In the genomic region with DNA sequence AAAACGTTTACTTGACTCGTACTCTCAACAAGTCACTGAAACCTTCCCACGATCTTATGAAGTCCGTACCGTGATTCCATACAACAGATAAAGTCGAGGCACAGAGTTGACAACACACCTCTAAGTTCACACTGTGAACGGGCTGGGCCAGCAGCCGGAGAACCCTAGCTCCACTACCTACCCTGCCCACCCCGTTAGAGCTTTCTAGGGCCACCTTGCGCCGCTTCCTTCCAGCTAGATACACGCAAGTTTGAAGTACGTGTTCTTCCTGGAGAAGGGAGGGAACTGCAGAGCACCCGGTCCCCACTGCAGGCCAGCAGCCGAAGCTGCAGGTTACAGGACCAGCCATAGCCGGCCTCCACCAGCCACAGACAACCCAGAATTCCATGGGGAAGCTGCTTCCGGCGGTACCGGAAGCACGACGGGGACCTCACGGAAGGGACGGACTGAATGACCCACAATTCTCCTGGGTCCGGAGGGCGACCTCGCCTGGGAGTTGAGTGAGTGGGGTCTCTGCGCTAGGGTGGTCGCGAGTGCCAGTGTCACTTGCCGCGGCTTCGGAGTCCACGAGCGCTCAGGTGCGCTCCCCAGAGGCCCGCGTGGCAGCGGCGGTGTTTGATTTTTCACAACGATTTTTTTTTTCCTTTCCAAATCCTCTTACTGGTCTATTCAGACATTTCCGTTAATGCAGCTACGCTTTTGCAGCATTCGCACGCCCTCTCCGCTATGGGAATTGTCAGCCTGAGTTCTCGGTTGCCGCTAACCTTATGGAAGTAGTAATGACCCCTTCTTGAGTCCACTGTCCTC, we compare ENCODE assay signal across 8 mouse cellular contexts. TPM values are rescaled to one million over a fixed set of nuclear protein-coding genes. Genes with fewer than 3 reads are reported as not detected.
DNase-seq lines count a peak whose midpoint lies in the region; ATAC-seq and TF ChIP-seq lines count a peak whose summit lies in the region.

Gene Mtif2 (plus strand): TSS at position 421 of the 807 bp plus-strand sequence.

- peak; percentile 91 for DNase-seq in adrenal gland, postnatal 10 days
- DNase-seq in embryonic facial prominence, embryonic 11.5 days (ENCODE audit: low spot score): peak; percentile 89
- peak; percentile 82 to 85 for DNase-seq in left cerebral cortex, postnatal 36 days (ENCODE audit: low spot score in 2 of 2)
- peak; percentile 89 for DNase-seq in midbrain, embryonic 10.5 days (ENCODE audit: low spot score)
- DNase-seq in right cerebral cortex, postnatal 36 days (ENCODE audit: low spot score in 2 of 2): peak; percentile 67 to 71
- DNase-seq in urinary bladder, postnatal 4 days (ENCODE audit: low spot score in 2 of 2): peak; percentile 73 to 81

- H3K4me2 ChIP-seq in embryonic facial prominence, embryonic 11.5 days (ENCODE audit: low read depth, low read length): peak within 1 kb of the TSS; percentile 43
- peak within 1 kb of the TSS; percentile 64 for H3K4me2 ChIP-seq in intestine, postnatal 0 days (replicated peaks; ENCODE audit: low read depth)

- 0 out of 2 replicates have a peak within 1 kb of the TSS, but pooled peaks have one; percentile 5 for H3K27ac ChIP-seq in embryonic facial prominence, embryonic 11.5 days (replicated peaks; ENCODE audit: low read depth, low read length)
- peak within 1 kb of the TSS; percentile 81 for H3K27ac ChIP-seq in intestine, postnatal 0 days (ENCODE audit: low read depth, low read length)
- H3K27ac ChIP-seq in midbrain, embryonic 10.5 days (replicated peaks): peak within 1 kb of the TSS; percentile 95

- no peaks in the 10 kb centered on the region for H3K27me3 ChIP-seq in embryonic facial prominence, embryonic 11.5 days (ENCODE audit: control insufficient read depth, insufficient read depth, low read length)
- no peaks in the 10 kb centered on the region for H3K27me3 ChIP-seq in intestine, postnatal 0 days (replicated peaks; ENCODE audit: control insufficient read depth, insufficient read depth, low read length)
- no peaks in the 10 kb centered on the region for H3K27me3 ChIP-seq in midbrain, embryonic 10.5 days (ENCODE audit: low read depth, poor library complexity, severe bottlenecking)

- H3K9ac ChIP-seq in embryonic facial prominence, embryonic 11.5 days (replicated peaks; ENCODE audit: low read length): peak within 1 kb of the TSS; percentile 86
- peak within 1 kb of the TSS; percentile 84 for H3K9ac ChIP-seq in intestine, postnatal 0 days (ENCODE audit: low read depth, low read length)

- H3K4me3 ChIP-seq in embryonic facial prominence, embryonic 11.5 days (ENCODE audit: low read depth, low read length): peak within 1 kb of the TSS; percentile 69
- H3K4me3 ChIP-seq in intestine, postnatal 0 days (ENCODE audit: low read depth, low read length): peak within 1 kb of the TSS; percentile 76
- peak within 1 kb of the TSS; percentile 79 for H3K4me3 ChIP-seq in midbrain, embryonic 10.5 days

- no peaks in the 10 kb centered on the region for H3K36me3 ChIP-seq in embryonic facial prominence, embryonic 11.5 days (replicated peaks; ENCODE audit: control insufficient read depth, insufficient read depth, low read depth, low read length)
- H3K36me3 ChIP-seq in intestine, postnatal 0 days (ENCODE audit: control insufficient read depth, insufficient read depth): 0 out of 2 replicates have a peak, but pooled peaks cover 8% of the 10 kb centered on the region
- H3K36me3 ChIP-seq in midbrain, embryonic 10.5 days: peaks cover 14% of the 10 kb centered on the region

- peak; percentile 28; the same call in 1 of the 2 replicates for TF ChIP-seq CTCF in intestine, postnatal 0 days (IDR thresholded peaks at IDR 0.05; ENCODE audit: low read depth)

- H3K9me3 ChIP-seq in embryonic facial prominence, embryonic 11.5 days (replicated peaks; ENCODE audit: control insufficient read depth, low read length): no peaks in the 10 kb centered on the region
- no peaks in the 10 kb centered on the region for H3K9me3 ChIP-seq in intestine, postnatal 0 days (ENCODE audit: control insufficient read depth)
- no peaks in the 10 kb centered on the region for H3K9me3 ChIP-seq in midbrain, embryonic 10.5 days (replicated peaks)

- 3% methylated on average over 47 of the region's 47 CpGs for WGBS in embryonic facial prominence, embryonic 11.5 days
- 2% methylated on average over 47 of the region's 47 CpGs for WGBS in intestine, postnatal 0 days
- 1% methylated on average over 47 of the region's 47 CpGs for WGBS in midbrain, embryonic 10.5 days

- no peaks in the 10 kb centered on the region for H3K4me1 ChIP-seq in embryonic facial prominence, embryonic 11.5 days (ENCODE audit: control insufficient read depth, insufficient read depth, low read length)
- no peaks in the 10 kb centered on the region for H3K4me1 ChIP-seq in intestine, postnatal 0 days (replicated peaks; ENCODE audit: control insufficient read depth, insufficient read depth, low read length)
- peaks cover 18% of the 10 kb centered on the region for H3K4me1 ChIP-seq in midbrain, embryonic 10.5 days

- intact Hi-C loops in left cerebral cortex, postnatal 36 days (cut with DNase I): loop anchor here (5.0 kb wide), 1 partner anchor 166 kb away; the partner anchor contains the start of gene Rtn4

- ATAC-seq in embryonic facial prominence, embryonic 11.5 days (replicated peaks; ENCODE audit: insufficient number of reproducible peaks, low FRiP score, low TSS enrichment, low read depth): peak; percentile 90
- peak; percentile 95 for ATAC-seq in granulocyte monocyte progenitor cell, adult 5-6 weeks (replicated peaks; ENCODE audit: poor library complexity, severe bottlenecking)
- ATAC-seq in intestine, postnatal 0 days: peak; percentile 98

RNA-seq across cellular contexts. Expression of gene Mtif2, which starts in this region (rescaled TPM):
- total RNA-seq in adrenal gland, postnatal 10 days (2021): 10 to 100 TPM; 56.5 to 67.2 TPM
- 32.8 and 33.0 TPM in 2 replicates for polyA plus RNA-seq in embryonic facial prominence, embryonic 11.5 days (2014; fragmentation: Nextera tagmentation; extraction: Ambion mirVana)
- total RNA-seq in granulocyte monocyte progenitor cell, adult 5-6 weeks (2014; fragmentation: Nextera tagmentation): 26.6 and 36.1 TPM in 2 replicates
- 59.9 and 69.5 TPM in 2 replicates for total RNA-seq in granulocyte monocyte progenitor cell, adult 5-6 weeks (2017)
- 19.9 and 30.0 TPM in 2 replicates for polyA plus RNA-seq in intestine, postnatal 0 days (2015; fragmentation: Nextera tagmentation; extraction: Ambion mirVana)
- total RNA-seq in left cerebral cortex, postnatal 36 days (2021): 10 to 100 TPM; 32.8 to 37.4 TPM
- polyA plus RNA-seq in midbrain, embryonic 10.5 days (2016; fragmentation: Nextera tagmentation; extraction: Ambion mirVana): 46.6 and 56.7 TPM in 2 replicates

Comparison
In these comparisons a context has a peak if more than half of its experiments do, and no peak if none do; other contexts are left out.
1. Peak in every context shown above with its lines: DNase-seq, ATAC-seq, H3K4me3 ChIP-seq and H3K27ac ChIP-seq.
2. H3K27ac ChIP-seq: peak in every context shown above with its lines; median percentile 95 in midbrain, embryonic 10.5 days; 81 in intestine, postnatal 0 days; 5 in embryonic facial prominence, embryonic 11.5 days.